Mouse (Mus musculus) midbrain, embryonic 10.5 days (tissue): ENCODE measurements at regions not wholly inside any gene's neighbourhood (a gene's known extent, or its start where the extent isn't known, plus 50 kb on each side); places are given as distances from the start of the nearest gene placed in this dataset.

Experiments used
- DNase-seq: peaks from one replicate; pipeline ENCODE4 v3.0.0-alpha.2; 2017; ENCODE audit warnings: low spot score
- H3K27ac ChIP-seq: fragments of 300-500 bp; sonication (generic); replicated peaks from 2 replicates; pipeline ENCODE4 v1.5.1; 2016; ENCODE audit warnings: mild to moderate bottlenecking
- H3K27me3 ChIP-seq: fragments of 300-500 bp; sonication (generic); 2 replicates; pipeline ENCODE4 v1.6.1; 2016; ENCODE audit warnings: low read depth, mild to moderate bottlenecking; ENCODE audit not compliant: poor library complexity, severe bottlenecking
- H3K36me3 ChIP-seq: fragments of 300-500 bp; sonication (generic); 2 replicates; pipeline ENCODE4 v1.6.1; 2016; ENCODE audit warnings: mild to moderate bottlenecking, moderate library complexity
- H3K4me1 ChIP-seq: fragments of 300-500 bp; sonication (generic); 2 replicates; pipeline ENCODE4 v1.6.1; 2016
- H3K4me3 ChIP-seq: fragments of 300-500 bp; sonication (generic); 2 replicates; pipeline ENCODE4 v1.5.1; 2016; ENCODE audit warnings: mild to moderate bottlenecking, moderate library complexity
- H3K9me3 ChIP-seq: fragments of 300-500 bp; sonication (generic); replicated peaks from 2 replicates; pipeline ENCODE4 v1.6.1; 2016; ENCODE audit warnings: mild to moderate bottlenecking
- WGBS: fragments of 180-500 bp; shearing (Covaris S2); methylation state at CpG from one replicate; pipeline ENCODE4 v1.1.7; 2016; 5-methylcytosine and 5-hydroxymethylcytosine counted together

- Histone ChIP-seq H3K9me3 (no peaks in the 10 kb centered on the region), H3K27me3 (no peaks in the 10 kb centered on the region), H3K36me3 (no peaks in the 10 kb centered on the region), H3K27ac (no peak overlapping the region), H3K4me3 (no peak overlapping the region), H3K4me1 (0 out of 2 replicates have a peak, but pooled peaks cover 5% of the 10 kb centered on the region)
- WGBS = 78% methylated on average over 3 of the region's 3 CpGs
- DNase-seq = no peak
Measured at GRCm38 (mm10) chr12:25283808-25284207, 186.9 kb upstream of the Id2 start.

- Histone ChIP-seq H3K9me3 (no peaks in the 10 kb centered on the region), H3K4me1 (0 out of 2 replicates have a peak, but pooled peaks cover 5% of the 10 kb centered on the region), H3K4me3 (no peak overlapping the region), H3K27ac (no peak overlapping the region), H3K27me3 (no peaks in the 10 kb centered on the region), H3K36me3 (no peaks in the 10 kb centered on the region)
- WGBS = 77% methylated on average over 1 of the region's 1 CpGs
- no peak for DNase-seq
Measured at GRCm38 (mm10) chr12:25281438-25281837, 184.5 kb upstream of the Id2 start.

DNA sequence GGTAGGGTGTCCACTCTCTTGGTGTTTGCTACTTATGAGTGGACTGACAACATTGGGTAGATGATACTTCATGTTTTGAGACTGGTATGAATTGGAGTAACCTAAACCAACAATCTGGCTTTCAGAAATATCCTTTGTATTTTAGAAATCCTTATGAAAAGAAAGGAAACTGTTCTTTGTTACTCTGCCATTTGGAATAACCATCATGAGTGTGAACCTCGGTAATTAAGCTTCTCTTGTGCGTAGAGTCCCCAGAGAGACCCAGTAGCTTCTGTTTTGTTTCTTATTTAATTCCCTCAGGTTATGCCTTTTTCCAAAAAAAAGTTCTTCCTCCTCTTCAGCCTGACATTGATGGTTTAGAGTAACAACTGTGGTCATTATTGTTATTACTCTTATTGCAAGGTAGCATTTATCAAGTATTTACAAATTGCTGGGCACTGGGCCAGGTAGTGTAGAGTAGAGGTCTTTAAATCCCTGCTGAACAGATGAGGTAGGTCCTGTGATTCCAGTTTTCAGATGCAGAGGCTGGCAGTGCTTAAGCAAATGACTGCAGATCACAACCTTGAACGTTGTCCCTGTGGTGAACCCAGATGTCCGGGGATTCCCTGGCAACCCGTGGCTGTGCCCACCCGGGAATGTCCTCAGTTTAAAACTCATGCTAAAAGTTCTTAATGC, 176.8 kb upstream of the Id2 start:
- DNase-seq = no peak
- H3K4me3 ChIP-seq = no peak overlapping the region
- no peaks in the 10 kb centered on the region for H3K27me3 ChIP-seq
- no peaks in the 10 kb centered on the region for H3K36me3 ChIP-seq
- H3K9me3 ChIP-seq = no peaks in the 10 kb centered on the region
- no peak overlapping the region for H3K27ac ChIP-seq
- 89% methylated on average over 6 of the region's 6 CpGs for WGBS
- peaks cover 6% of the 10 kb centered on the region; the same call in 1 of the 2 replicates for H3K4me1 ChIP-seq

DNA sequence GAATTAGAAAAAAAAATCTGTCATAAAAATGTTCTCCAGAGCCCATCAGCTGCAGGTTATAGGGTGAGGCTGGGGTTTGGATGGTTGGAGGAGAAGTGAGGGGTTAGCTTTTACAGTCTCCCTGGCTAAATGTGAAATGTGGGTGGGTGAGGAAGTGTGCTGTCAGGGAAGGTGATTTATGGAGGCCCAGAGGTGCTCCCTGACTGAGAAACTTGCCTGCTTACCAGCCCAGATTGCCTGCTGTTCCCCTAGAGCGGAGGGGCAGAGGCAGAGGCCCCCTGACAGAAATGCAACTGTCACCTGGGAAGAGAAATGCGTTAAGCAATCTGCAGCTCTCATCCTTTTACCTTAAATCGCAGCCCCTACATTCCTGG, 175.8 kb upstream of the Id2 start:
- Histone ChIP-seq H3K36me3 (no peaks in the 10 kb centered on the region), H3K4me1 (peaks cover 9% of the 10 kb centered on the region; the same call in 1 of the 2 replicates), H3K9me3 (no peaks in the 10 kb centered on the region), H3K27me3 (no peaks in the 10 kb centered on the region; the same call in 1 of the 2 replicates), H3K27ac (no peak overlapping the region), H3K4me3 (no peak overlapping the region)
- WGBS = 79% methylated on average over 3 of the region's 3 CpGs
- no peak for DNase-seq

GRCm38 (mm10) chr12:25272114-25272751, 175.3 kb upstream of the Id2 start:
- Histone ChIP-seq H3K36me3 (no peaks in the 10 kb centered on the region), H3K27ac (no peak overlapping the region), H3K4me3 (no peak overlapping the region), H3K4me1 (peaks cover 9% of the 10 kb centered on the region; the same call in 1 of the 2 replicates), H3K9me3 (no peaks in the 10 kb centered on the region), H3K27me3 (no peaks in the 10 kb centered on the region; the same call in none of the 2 replicates)
- 75% methylated on average over 6 of the region's 6 CpGs for WGBS
- DNase-seq = no peak

DNA sequence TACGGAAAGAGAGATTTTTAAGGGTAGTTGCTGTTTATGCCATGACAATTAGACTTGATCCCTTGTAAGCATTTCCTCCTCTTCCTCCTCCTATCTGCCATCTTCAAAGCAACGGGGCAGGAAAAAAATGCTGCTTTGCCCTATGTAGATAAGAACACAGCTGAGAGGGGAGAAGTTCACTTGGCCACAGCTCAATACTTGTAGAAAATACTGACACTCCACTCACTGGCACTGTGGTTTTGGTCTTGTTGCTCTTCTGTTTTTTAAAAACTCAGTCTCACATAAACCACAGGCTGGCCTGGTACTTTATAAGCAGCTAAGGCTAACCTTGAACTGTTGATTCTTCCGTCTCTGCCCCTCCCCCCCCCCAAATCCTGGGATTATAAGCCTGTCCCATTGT, 172.9 kb upstream of the Id2 start:
- no peak for DNase-seq
- Histone ChIP-seq H3K36me3 (no peaks in the 10 kb centered on the region), H3K27ac (no peak overlapping the region), H3K27me3 (peaks cover 8% of the 10 kb centered on the region), H3K4me1 (peaks cover 14% of the 10 kb centered on the region; the same call in 1 of the 2 replicates), H3K4me3 (no peak overlapping the region), H3K9me3 (no peaks in the 10 kb centered on the region)
- 77% methylated on average over 3 of the region's 3 CpGs for WGBS

GRCm38 (mm10) chr12:25268871-25269850, 172.2 kb upstream of the Id2 start:
- Histone ChIP-seq H3K9me3 (no peaks in the 10 kb centered on the region), H3K36me3 (no peaks in the 10 kb centered on the region), H3K4me3 (no peak overlapping the region), H3K4me1 (peaks cover 14% of the 10 kb centered on the region; the same call in 1 of the 2 replicates), H3K27me3 (peaks cover 12% of the 10 kb centered on the region), H3K27ac (no peak overlapping the region)
- 80% methylated on average over 18 of the region's 18 CpGs for WGBS
- no peak for DNase-seq

- DNase-seq = no peak
- 88% methylated on average over 7 of the region's 7 CpGs for WGBS
- peaks cover 12% of the 10 kb centered on the region for H3K27me3 ChIP-seq
- peaks cover 14% of the 10 kb centered on the region; the same call in 1 of the 2 replicates for H3K4me1 ChIP-seq
- H3K9me3 ChIP-seq = no peaks in the 10 kb centered on the region
- no peak overlapping the region for H3K4me3 ChIP-seq
- H3K36me3 ChIP-seq = no peaks in the 10 kb centered on the region
- no peak overlapping the region for H3K27ac ChIP-seq
Measured at GRCm38 (mm10) chr12:25268323-25268722, 171.4 kb upstream of the Id2 start.

DNA sequence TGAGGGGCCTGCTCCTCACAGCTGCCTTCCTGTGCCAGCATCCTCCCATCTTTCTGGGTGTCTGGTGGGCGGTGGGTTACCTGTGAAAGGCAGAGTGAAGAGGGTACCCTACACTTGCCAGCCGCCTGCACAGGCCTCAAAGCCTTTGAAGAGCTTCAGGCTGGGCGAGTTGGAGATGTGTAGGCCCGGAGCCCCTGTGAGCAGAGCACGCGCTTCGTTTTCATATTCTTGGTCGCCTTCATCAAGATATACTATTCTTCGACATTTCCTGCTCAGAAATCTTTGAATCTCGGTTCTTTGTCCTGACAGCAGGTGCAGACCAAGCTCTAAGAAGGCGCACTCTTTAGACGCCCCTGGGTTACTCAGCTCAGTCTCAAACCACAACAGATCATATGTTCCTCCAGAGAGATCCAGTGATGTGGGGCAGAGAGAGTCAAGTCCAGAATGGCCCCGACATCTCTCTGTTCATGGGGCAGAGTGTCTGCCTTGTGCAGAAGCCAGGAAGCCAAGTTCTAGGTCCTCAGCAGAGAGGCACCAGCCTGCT, 170.7 kb upstream of the Id2 start:
- WGBS = 92% methylated on average over 13 of the region's 13 CpGs
- peaks cover 12% of the 10 kb centered on the region for H3K27me3 ChIP-seq
- H3K4me3 ChIP-seq = no peak overlapping the region
- H3K27ac ChIP-seq = no peak overlapping the region
- peaks cover 14% of the 10 kb centered on the region; the same call in 1 of the 2 replicates for H3K4me1 ChIP-seq
- no peaks in the 10 kb centered on the region for H3K36me3 ChIP-seq
- H3K9me3 ChIP-seq = no peaks in the 10 kb centered on the region
- no peak for DNase-seq

DNA sequence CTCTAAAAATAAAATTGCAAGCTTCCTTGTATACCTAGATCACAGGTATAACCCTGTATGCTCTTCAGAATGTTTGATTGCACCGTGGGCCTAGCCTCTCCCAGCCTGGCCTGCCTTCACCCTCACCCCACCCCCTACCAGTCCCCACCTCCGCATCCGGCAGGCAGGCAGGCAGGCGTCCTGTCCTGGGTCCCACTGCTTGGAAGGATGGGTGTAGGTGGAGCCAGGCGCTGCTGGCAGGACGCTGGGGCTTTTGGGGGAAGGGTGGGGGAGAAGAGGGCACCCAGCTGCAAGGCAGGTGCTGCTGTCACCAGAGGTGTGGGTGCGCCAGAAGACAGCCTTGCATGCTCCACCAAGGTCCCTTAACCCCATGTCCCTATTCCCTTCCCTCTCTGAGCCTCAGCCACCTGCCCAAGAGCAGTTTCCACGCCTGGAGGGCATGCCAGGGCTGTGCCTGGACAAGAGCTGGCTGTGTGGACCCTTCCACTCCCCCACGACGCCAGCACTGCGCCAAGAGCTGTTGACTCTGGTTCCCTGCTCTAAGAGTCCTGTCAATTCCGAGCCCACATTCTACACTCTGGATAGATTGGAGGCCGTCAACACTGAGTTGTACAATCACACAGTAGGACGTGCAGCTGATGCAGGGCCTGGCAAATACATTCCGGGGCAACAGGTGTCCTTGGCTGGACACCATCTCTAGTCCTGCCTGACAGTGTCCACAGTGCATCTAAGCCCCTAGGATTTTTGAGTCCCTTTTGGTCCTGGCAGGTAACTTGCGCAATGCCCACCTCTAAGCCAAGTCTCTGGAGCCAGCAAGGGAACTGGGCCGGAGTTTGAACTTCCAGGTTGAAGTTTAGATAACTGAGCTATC, 170.0 kb upstream of the Id2 start:
- Histone ChIP-seq H3K27ac (peak overlapping the region; percentile 55; the same call in 1 of the 2 replicates), H3K9me3 (no peaks in the 10 kb centered on the region), H3K27me3 (peaks cover 12% of the 10 kb centered on the region), H3K4me1 (peaks cover 14% of the 10 kb centered on the region; the same call in 1 of the 2 replicates), H3K36me3 (no peaks in the 10 kb centered on the region), H3K4me3 (no peak overlapping the region)
- no peak for DNase-seq
- 65% methylated on average over 17 of the region's 17 CpGs for WGBS

DNA sequence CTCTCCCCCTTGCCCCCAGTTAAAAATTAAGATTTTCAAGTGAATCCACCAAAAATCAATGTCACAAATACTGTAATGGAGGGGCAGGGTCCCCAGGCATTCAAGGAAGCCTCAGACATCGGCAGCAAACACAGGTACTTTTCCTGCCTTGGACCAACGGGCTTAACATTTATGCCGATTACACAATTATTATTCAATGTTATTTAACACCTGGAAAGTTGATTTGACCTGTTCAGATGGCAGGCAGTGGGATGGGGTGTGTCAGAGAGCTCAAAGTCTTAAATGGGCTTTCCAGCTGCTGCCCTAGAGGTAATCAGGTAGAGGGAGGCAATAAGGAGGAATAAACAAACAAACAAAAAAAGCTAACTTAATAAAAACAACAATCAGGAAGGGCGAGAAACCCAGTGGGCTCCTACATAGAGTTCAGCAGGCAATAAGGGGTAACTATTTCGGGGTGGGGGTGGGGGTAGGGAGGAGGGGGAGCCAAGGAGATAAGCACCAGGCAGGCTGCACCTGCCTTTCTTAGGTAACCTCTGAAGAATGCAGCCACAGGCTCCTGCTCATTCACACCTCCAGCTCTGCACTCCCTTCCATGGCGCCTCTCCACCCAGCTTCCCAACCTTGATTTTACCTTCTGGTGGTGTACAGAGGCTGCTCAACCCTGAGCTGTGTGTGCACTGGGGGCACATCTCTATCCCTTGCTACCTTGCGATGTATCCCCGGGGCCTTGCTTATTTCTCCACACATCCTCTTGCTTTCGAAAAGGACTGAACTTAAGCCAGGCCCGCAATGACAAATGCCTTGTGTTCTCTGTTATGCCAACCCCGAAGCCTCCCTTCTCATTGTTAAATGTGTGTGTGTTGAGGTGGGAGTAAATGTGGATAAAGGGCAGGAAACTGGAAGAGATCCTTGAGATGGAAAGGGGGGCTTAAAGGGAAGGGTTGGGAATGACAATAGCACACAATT, 168.9 kb upstream of the Id2 start:
- Histone ChIP-seq H3K9me3 (no peaks in the 10 kb centered on the region), H3K27me3 (peaks cover 12% of the 10 kb centered on the region), H3K36me3 (no peaks in the 10 kb centered on the region), H3K4me3 (no peak overlapping the region), H3K27ac (no peak overlapping the region), H3K4me1 (peaks cover 14% of the 10 kb centered on the region; the same call in 1 of the 2 replicates)
- DNase-seq = no peak
- WGBS = 53% methylated on average over 11 of the region's 11 CpGs
